Mouse (Mus musculus): Measurements from ENCODE around the gene Gpr15.

Gpr15 gene

DNA sequence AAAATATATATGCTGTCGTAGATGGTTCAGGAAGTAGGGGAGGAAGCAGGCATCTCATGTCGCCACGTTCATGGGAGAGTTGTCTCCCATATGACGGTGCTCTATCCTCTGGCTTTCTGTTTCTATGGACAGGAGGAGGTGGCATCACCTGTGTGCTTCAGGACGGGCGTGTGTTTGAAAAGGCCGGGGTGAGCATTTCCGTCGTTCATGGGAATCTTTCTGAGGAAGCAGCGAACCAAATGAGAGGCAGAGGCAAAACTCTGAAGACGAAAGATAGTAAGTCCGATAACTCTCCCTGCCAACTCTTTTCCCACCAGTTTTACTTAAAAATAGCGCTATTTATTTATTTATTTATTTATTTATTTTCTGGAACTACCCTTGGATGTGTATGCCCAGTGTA lies 46.5 kb downstream of the Gpr15 start:
- in situ Hi-C loops (cut with MboI; ENCODE audit: low sequenced_read_pairs) = loop anchor here (25.0 kb wide), 1 partner anchor 385 kb away; no protein-coding TSS in a partner anchor

DNA sequence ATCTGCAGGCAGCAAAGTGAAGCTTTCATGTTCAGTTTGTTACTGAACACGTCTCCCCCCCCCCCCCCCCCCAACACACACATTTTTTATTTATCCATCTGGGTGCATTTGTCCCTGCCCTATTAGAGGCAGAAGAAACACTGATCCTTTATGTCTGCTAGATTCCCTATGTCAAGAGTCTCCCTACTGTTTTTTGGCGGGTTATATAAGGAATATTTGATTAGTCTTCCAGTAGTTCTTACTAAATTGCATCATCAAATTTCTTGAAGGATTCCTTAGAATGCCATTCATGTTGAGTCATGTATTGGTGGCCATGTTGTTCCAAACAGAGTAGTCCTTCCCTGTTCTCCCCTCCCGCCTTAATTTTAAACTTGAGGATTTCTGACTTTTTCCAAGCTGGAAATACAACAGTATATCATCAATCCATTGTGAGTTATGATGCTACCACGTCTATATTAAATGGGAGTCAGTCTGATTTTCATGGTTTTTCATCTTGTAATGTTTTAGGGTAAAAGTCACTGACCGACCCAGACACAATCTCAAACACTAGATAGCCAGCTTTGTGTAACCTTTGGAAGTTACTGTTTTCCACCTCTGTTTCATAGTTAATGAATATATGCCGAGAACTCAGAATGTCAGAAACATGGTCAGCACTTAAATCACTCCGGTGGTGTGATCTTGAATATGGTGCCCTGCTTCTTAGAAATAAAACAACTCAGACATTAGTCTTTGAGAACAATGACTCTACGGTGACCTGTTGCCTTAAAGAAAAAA lies 47.5 kb downstream of the Gpr15 start:
- in situ Hi-C loops (cut with MboI; ENCODE audit: low sequenced_read_pairs) = loop anchor here (25.0 kb wide), 1 partner anchor 384 kb away; no protein-coding TSS in a partner anchor

GRCm38 (mm10) chr16:58670643-58671042 lies 48.2 kb downstream of the Gpr15 start:
- in situ Hi-C loops (cut with MboI; ENCODE audit: low sequenced_read_pairs) = loop anchor here (25.0 kb wide), 1 partner anchor 383 kb away; no protein-coding TSS in a partner anchor

DNA sequence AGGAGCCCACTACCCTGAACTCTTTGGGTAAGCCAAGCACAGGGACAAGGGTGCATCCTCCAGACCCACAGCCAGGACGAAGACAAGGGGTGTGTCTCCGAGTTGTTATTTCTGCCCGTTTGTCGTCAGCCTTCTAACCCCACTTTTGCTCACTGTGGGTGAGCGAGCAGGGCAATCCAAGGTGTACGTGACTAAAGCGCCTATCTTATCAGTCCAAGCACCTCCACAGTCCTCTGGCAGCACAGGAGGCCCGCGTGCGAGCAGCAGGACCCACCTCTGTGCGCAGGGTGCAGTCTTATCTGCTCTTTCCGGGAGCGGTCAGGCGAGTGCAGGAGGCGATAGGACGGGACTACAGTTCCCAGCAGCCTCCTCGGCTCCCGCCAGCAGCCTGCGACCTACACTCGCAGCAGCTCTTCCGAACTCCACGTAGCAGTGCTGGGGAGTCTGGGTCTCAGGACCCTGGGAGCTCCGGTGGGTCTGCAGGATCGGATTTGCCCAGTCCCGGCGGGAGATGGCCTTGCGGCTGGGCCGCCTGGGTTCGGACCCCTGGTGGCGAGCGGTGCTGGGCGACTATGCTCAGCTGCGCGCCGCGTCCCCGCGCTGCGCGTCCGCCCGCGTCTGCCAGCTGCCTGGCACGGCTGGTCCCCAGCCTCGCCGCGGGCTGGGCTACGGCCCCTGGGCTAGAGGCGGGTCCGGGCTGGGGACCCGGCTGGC lies 48.8 kb downstream of the Gpr15 start, which contains the start of gene Cpox:
Gene Cpox, plus strand, starts transcription at position 376 of the 714 bp plus-strand sequence.
- in situ Hi-C loops (cut with MboI; ENCODE audit: low sequenced_read_pairs) = loop anchor here (10.0 to 25.0 kb wide), 2 partner anchors 215 to 383 kb away; no protein-coding TSS in a partner anchor

DNA sequence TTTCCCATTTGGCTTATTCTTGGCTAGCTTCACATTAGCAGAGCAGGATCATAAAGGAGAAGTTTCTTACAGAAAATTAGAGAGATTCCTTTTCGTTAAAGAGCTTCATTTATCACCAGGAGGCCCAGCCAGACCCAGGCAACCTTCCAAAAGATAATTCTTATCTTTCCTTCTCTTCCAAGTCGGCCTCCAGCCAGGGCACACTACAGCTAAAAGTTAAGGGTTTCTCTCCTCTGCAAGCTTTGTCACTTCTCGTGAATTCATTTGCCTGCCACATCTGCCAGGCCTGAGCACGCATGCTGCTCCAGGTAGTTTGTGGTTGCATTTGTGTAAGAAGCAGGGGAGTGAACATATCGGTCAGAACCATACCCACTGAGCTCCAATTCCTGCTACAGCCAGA lies 49.6 kb downstream of the Gpr15 start:
- in situ Hi-C loops (cut with MboI; ENCODE audit: low sequenced_read_pairs) = loop anchor here (10.0 to 25.0 kb wide), 2 partner anchors 214 to 382 kb away; no protein-coding TSS in a partner anchor

GRCm38 (mm10) chr16:58668586-58668985 lies 50.3 kb downstream of the Gpr15 start:
- in situ Hi-C loops (cut with MboI; ENCODE audit: low sequenced_read_pairs) = loop anchor here (10.0 to 25.0 kb wide), 2 partner anchors 214 to 381 kb away; no protein-coding TSS in a partner anchor

Data from CH12F3 (cell line).